Mouse (Mus musculus): ENCODE results near the gene Myo1h.

DNA sequence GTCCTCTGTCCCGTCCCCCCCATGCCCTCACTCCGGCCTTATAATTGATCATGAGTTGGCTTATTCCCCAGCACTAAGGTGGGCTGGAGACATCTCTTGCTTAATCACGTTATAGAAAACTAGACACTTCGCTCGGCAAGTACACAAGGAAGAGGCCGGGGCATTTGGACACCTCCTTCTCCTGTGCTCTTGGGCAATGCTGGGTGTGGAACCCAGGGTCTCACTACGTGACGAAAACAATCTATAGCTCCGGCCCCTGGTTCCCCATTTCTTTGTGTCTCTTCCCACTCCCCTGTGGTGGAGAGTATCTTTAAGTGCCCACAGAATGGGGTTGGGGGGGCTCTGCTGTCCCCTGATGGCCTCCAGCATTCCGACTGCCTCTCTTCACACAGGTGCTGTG, 58.0 kb downstream of the Myo1h start:
- TF ChIP-seq POLR2A (IDR thresholded peaks at IDR 0.05; ENCODE audit: borderline replicate concordance, insufficient read depth, low read length) (no peak), CTCF (IDR thresholded peaks at IDR 0.05; ENCODE audit: borderline replicate concordance, insufficient read depth, low read depth, low read length) (no peak)

All from cerebellum, adult 2 months (tissue).